ENCODE assay signal across 8 mouse cellular contexts in genomic region chr4:142856626-142857025, GRCm38 (mm10).
DNase-seq lines count a peak whose midpoint lies in the region; ATAC-seq lines count a peak whose summit lies in the region.

No protein-coding gene starts in this region.

- no peak overlapping the region for H3K4me3 ChIP-seq in kidney, embryonic 16.5 days (ENCODE audit: low read length)
- no peak overlapping the region for H3K4me3 ChIP-seq in hindbrain, embryonic 16.5 days (ENCODE audit: low read length)

- H3K9me3 ChIP-seq in kidney, embryonic 16.5 days (ENCODE audit: low read length), result no peaks in the 10 kb centered on the region
- no peaks in the 10 kb centered on the region for H3K9me3 ChIP-seq in hindbrain, embryonic 16.5 days (ENCODE audit: control insufficient read depth, low read length)

- ATAC-seq in kidney, embryonic 16.5 days (ENCODE audit: low FRiP score, low TSS enrichment), result no peak
- ATAC-seq in hindbrain, embryonic 16.5 days, result peak; percentile 74
- no peak for ATAC-seq in megakaryocyte, adult 5-6 weeks (ENCODE audit: poor library complexity, severe bottlenecking)

- no peaks in the 10 kb centered on the region for H3K4me1 ChIP-seq in kidney, embryonic 16.5 days (ENCODE audit: insufficient read depth, low read length)
- H3K4me1 ChIP-seq in hindbrain, embryonic 16.5 days (ENCODE audit: control insufficient read depth, insufficient read depth, low read depth, low read length), result 0 out of 2 replicates have a peak, but pooled peaks cover 7% of the 10 kb centered on the region

- no peak overlapping the region for H3K27ac ChIP-seq in kidney, embryonic 16.5 days (ENCODE audit: low read length)
- no peak overlapping the region for H3K27ac ChIP-seq in hindbrain, embryonic 16.5 days (ENCODE audit: low read depth, low read length)

- DNase-seq in kidney, adult 11 months, result peak; percentile 61
- peak; percentile 88 for DNase-seq in adrenal gland, postnatal 10 days
- peak; percentile 99 to 100 for DNase-seq in cerebellum, postnatal 10 days
- peak; percentile 42 for DNase-seq in right cerebral cortex, postnatal 14 days
- DNase-seq in adipocyte (ENCODE audit: low spot score), result no peak

- no peaks in the 10 kb centered on the region for H3K36me3 ChIP-seq in kidney, embryonic 16.5 days (ENCODE audit: insufficient read depth, low read length)
- H3K36me3 ChIP-seq in hindbrain, embryonic 16.5 days (ENCODE audit: control insufficient read depth, insufficient read depth, low read length), result no peaks in the 10 kb centered on the region

- H3K4me2 ChIP-seq in kidney, embryonic 16.5 days (replicated peaks; ENCODE audit: low read depth, low read length), result no peak overlapping the region
- H3K4me2 ChIP-seq in hindbrain, embryonic 16.5 days (ENCODE audit: low read length), result no peak overlapping the region

- no peak overlapping the region for H3K9ac ChIP-seq in kidney, embryonic 16.5 days (replicated peaks; ENCODE audit: low read length)
- no peak overlapping the region for H3K9ac ChIP-seq in hindbrain, embryonic 16.5 days (ENCODE audit: low read depth, low read length)

- 50% methylated on average over 6 of the region's 6 CpGs for WGBS in kidney, embryonic 16.5 days
- 47% methylated on average over 6 of the region's 6 CpGs for WGBS in hindbrain, embryonic 16.5 days

- H3K27me3 ChIP-seq in kidney, embryonic 16.5 days (ENCODE audit: insufficient read depth, low read length), result no peaks in the 10 kb centered on the region
- no peaks in the 10 kb centered on the region for H3K27me3 ChIP-seq in hindbrain, embryonic 16.5 days (replicated peaks; ENCODE audit: control insufficient read depth, insufficient read depth, low read length)
